Mouse (Mus musculus) myocyte (in vitro differentiated cells): Measurements from ENCODE around the gene Mfrp. TPM values are rescaled to one million over a fixed set of nuclear protein-coding genes. Genes with fewer than 3 reads are reported as not detected.

ENCODE experiments used
- H3K27me3 ChIP-seq: one replicate; pipeline ENCODE4 v1.6.1; 2011; ENCODE audit not compliant: control insufficient read depth, insufficient read depth, insufficient read length
- H3K36me3 ChIP-seq: one replicate; pipeline ENCODE4 v1.6.1; 2011; ENCODE audit not compliant: control insufficient read depth, insufficient read depth
- H3K4me2 ChIP-seq: one replicate; pipeline ENCODE4 v1.6.1; 2011; ENCODE audit warnings: low read depth, control low read depth
- H3K4me3 ChIP-seq: one replicate; pipeline ENCODE4 v1.5.1; 2011; ENCODE audit warnings: mild to moderate bottlenecking, control low read depth, moderate library complexity
- H3K79me2 ChIP-seq: one replicate; pipeline ENCODE4 v1.6.1; 2011; ENCODE audit not compliant: control insufficient read depth, insufficient read depth
- H3ac ChIP-seq: one replicate; pipeline ENCODE4 v1.6.1; 2011; ENCODE audit not compliant: control insufficient read depth, insufficient read length
- CEBPB ChIP-seq: IDR thresholded peaks from 2 replicates; pipeline ENCODE4 v1.6.1; 2011; ENCODE audit warnings: mild to moderate bottlenecking, moderate library complexity; ENCODE audit not compliant: poor library complexity, insufficient read depth, severe bottlenecking
- E2F4 ChIP-seq: IDR thresholded peaks from one replicate; pipeline ENCODE4 v1.6.1; 2011; ENCODE audit warnings: mild to moderate bottlenecking, control low read depth, moderate library complexity; ENCODE audit not compliant: insufficient read depth
- MAX ChIP-seq: IDR thresholded peaks from one replicate; pipeline ENCODE4 v1.6.1; 2011; ENCODE audit warnings: low read depth, mild to moderate bottlenecking, control low read depth
- MYOD1 ChIP-seq, 3 experiments: IDR thresholded peaks; one replicate each; pipeline ENCODE4 v1.6.1; 2011; ENCODE audit warnings: control low read depth in 2 of 3, low read depth in 2 of 3, mild to moderate bottlenecking in 2 of 3, moderate library complexity in 1 of 3; ENCODE audit not compliant: insufficient read length in 2 of 3, control insufficient read depth in 1 of 3
- MYOG ChIP-seq, 3 experiments: IDR thresholded peaks; one replicate each; pipeline ENCODE4 v1.6.1; 2011; ENCODE audit warnings: control low read depth in 2 of 3, low read depth in 2 of 3, mild to moderate bottlenecking in 2 of 3; ENCODE audit not compliant: insufficient read length in 2 of 3, control insufficient read depth in 1 of 3, insufficient read depth in 1 of 3
- POLR2A ChIP-seq: IDR thresholded peaks from one replicate; pipeline ENCODE4 v1.6.1; 2011; ENCODE audit warnings: low read depth, mild to moderate bottlenecking, control low read depth, moderate library complexity; ENCODE audit not compliant: insufficient read length
- POLR2AphosphoS2 ChIP-seq: IDR thresholded peaks from one replicate; pipeline ENCODE4 v1.6.1; 2011; ENCODE audit warnings: low read depth, control low read depth; ENCODE audit not compliant: insufficient read length
- REST ChIP-seq: IDR thresholded peaks from one replicate; pipeline ENCODE4 v1.6.1; 2011; ENCODE audit warnings: mild to moderate bottlenecking, control low read depth, moderate library complexity; ENCODE audit not compliant: insufficient read depth, insufficient read length
- SRF ChIP-seq: IDR thresholded peaks from one replicate; pipeline ENCODE4 v1.6.1; 2011; ENCODE audit warnings: low read depth; ENCODE audit not compliant: control insufficient read depth, insufficient read length
- TCF12 ChIP-seq: IDR thresholded peaks from one replicate; pipeline ENCODE4 v1.6.1; 2011; ENCODE audit warnings: mild to moderate bottlenecking, control low read depth; ENCODE audit not compliant: poor library complexity, insufficient read depth, severe bottlenecking
- TCF3 ChIP-seq: IDR thresholded peaks from one replicate; pipeline ENCODE4 v1.6.1; 2011; ENCODE audit warnings: low read depth, control low read depth; ENCODE audit not compliant: insufficient read length
- USF1 ChIP-seq: IDR thresholded peaks from one replicate; pipeline ENCODE4 v1.6.1; 2011; ENCODE audit warnings: low read depth, mild to moderate bottlenecking, control low read depth, moderate library complexity
- polyA plus RNA-seq: library from polyadenylated mRNA; unstranded; fragments of >200 nt; fragmentation: generic; extraction: Trizol; gene quantifications from one replicate; pipeline ENCODE4 v1.2.1, GENCODE M21; 2012; ENCODE audit warnings: missing spikeins

The Mfrp gene
- polyA plus RNA-seq, 1 experiment = 0.01 TPM

- Histone ChIP-seq H3K36me3 (peaks cover 6% of the 10 kb centered on the region), H3K4me3 (no peak overlapping the region), H3K79me2 (no peaks in the 10 kb centered on the region), H3K27me3 (no peaks in the 10 kb centered on the region), H3ac (no peak overlapping the region), H3K4me2 (peak overlapping the region; percentile 84)
- no peak for TF ChIP-seq TCF12
Observed at GRCm38 (mm10) chr9:44088877-44089608, 12.5 kb upstream of the Mfrp start.

DNA sequence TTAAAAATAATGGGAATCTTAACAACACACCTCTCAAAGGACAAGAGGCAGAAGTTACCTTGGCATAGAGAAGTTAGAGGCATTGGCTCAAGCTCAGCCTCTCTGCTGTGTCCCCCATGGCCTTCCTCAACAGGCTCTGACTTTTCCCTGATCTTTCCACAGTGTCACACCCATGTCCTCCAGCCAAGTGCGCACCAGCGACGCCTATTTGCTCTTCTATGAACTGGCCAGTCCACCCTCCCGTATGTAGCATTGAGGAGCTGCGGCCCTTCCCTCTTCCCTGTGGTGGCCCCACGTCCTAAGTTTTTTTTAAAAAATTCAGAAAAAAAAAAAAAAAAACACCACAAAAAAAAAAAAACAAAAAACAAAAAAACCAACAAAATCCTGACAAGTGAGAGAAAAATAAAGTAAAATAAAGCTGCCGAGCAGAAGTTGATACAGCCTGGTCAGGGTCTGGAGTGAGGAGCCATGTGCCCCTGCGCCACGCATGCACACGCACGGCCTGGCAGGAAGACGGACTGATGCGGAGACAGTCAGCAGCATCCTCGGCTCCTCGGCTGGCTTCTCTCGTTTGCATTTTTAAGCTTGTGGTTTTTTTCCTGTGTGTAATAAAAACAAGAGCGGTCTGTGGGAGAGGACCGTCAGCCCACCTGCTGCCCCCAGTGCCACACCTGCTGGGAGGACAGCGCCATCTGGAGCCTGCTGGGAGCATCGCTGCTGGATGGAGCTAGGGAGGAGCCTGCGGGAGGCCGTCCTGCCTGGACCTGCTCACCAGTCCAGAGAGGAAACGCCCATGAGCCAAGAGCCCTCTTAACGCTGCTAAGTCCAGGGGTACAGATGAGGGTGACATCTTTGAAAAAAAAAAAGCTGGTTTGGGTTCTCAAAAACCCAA, 7.7 kb upstream of the Mfrp start:
- Histone ChIP-seq H3ac (no peak overlapping the region), H3K4me2 (no peak overlapping the region), H3K36me3 (peaks cover 6% of the 10 kb centered on the region), H3K79me2 (no peaks in the 10 kb centered on the region), H3K27me3 (no peaks in the 10 kb centered on the region), H3K4me3 (no peak overlapping the region)
- TF ChIP-seq MYOD1 (IDR thresholded peaks at IDR 0.05; ENCODE audit: control insufficient read depth in 1 of 3, insufficient read length in 2 of 3, low read depth in 2 of 3) (peak in 2 of 3 experiments; percentile 65 to 79), SRF (no peak), MYOG (IDR thresholded peaks at IDR 0.05; ENCODE audit: control insufficient read depth in 1 of 3, insufficient read depth in 1 of 3, insufficient read length in 2 of 3, low read depth in 2 of 3) (peak in 2 of 3 experiments; percentile 74 to 79), CEBPB (no peak), REST (no peak)

DNA sequence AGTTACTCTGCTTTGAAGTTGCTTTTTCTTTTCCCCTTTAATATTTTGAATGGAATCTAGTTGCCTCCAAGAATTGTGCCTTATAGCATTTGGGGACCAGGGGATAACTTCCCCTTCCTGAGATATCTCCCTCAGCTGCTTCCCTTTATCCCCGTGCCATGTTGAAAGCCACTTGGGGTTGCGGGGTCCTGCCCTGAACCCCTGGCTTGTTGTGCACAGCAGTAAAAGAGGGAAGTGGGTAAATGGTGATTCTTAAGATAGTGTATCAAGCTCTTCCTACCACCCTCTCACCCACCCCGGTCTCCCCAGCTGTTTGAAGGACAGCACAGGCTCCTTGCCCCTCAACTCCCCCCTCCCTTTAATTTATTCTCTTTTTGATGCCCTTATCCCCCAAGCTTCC, 6.8 kb upstream of the Mfrp start:
- Histone ChIP-seq H3K79me2 (no peaks in the 10 kb centered on the region), H3K4me2 (no peak overlapping the region), H3K36me3 (peaks cover 6% of the 10 kb centered on the region), H3K4me3 (no peak overlapping the region), H3ac (no peak overlapping the region), H3K27me3 (no peaks in the 10 kb centered on the region)
- TF ChIP-seq CEBPB = no peak
- TF ChIP-seq MAX = no peak
- TF ChIP-seq TCF3 = no peak
- TF ChIP-seq E2F4 = no peak
- TF ChIP-seq MYOG (IDR thresholded peaks at IDR 0.05; ENCODE audit: control insufficient read depth in 1 of 3, insufficient read depth in 1 of 3, insufficient read length in 2 of 3, low read depth in 2 of 3) = no peak
- no peak for TF ChIP-seq MYOD1 (IDR thresholded peaks at IDR 0.05; ENCODE audit: control insufficient read depth in 1 of 3, insufficient read length in 2 of 3, low read depth in 2 of 3)

GRCm38 (mm10) chr9:44095781-44096180, 5.7 kb upstream of the Mfrp start:
- TF ChIP-seq TCF12 = no peak
- TF ChIP-seq POLR2AphosphoS2 = peak; percentile 9
- no peak for TF ChIP-seq REST
- H3ac ChIP-seq = no peak overlapping the region
- no peaks in the 10 kb centered on the region for H3K27me3 ChIP-seq
- H3K79me2 ChIP-seq = no peaks in the 10 kb centered on the region
- peaks cover 6% of the 10 kb centered on the region for H3K36me3 ChIP-seq
- H3K4me2 ChIP-seq = no peak overlapping the region
- no peak overlapping the region for H3K4me3 ChIP-seq

- H3K36me3 ChIP-seq = peaks cover 6% of the 10 kb centered on the region
- no peaks in the 10 kb centered on the region for H3K27me3 ChIP-seq
- H3K4me2 ChIP-seq = no peak overlapping the region
- no peak overlapping the region for H3ac ChIP-seq
- no peaks in the 10 kb centered on the region for H3K79me2 ChIP-seq
- TF ChIP-seq USF1 (no peak), TCF3 (no peak), MAX (no peak), CEBPB (no peak), REST (no peak), MYOG (IDR thresholded peaks at IDR 0.05; ENCODE audit: control insufficient read depth in 1 of 3, insufficient read depth in 1 of 3, insufficient read length in 2 of 3, low read depth in 2 of 3) (no peak), SRF (no peak), E2F4 (no peak), TCF12 (no peak), MYOD1 (IDR thresholded peaks at IDR 0.05; ENCODE audit: control insufficient read depth in 1 of 3, insufficient read length in 2 of 3, low read depth in 2 of 3) (no peak), POLR2AphosphoS2 (no peak), POLR2A (no peak)
- no peak overlapping the region for H3K4me3 ChIP-seq
Observed at GRCm38 (mm10) chr9:44096536-44096935, 5.0 kb upstream of the Mfrp start.
